In genomic region chr7:30421175-30421889, GRCm38 (mm10) we compare ENCODE assay signal across 8 mouse cellular contexts. TPM values are rescaled to one million over a fixed set of nuclear protein-coding genes. Genes with fewer than 3 reads are reported as not detected.
DNase-seq lines count a peak whose midpoint lies in the region; ATAC-seq and TF ChIP-seq lines count a peak whose summit lies in the region.

Gene Nfkbid (plus strand): TSS chr7:30421732.

- H3K9ac ChIP-seq in heart, adult 2 months (ENCODE audit: low read depth, low read length), result peak within 1 kb of the TSS; percentile 7
- H3K9ac ChIP-seq in liver, postnatal 0 days (replicated peaks), result peak within 1 kb of the TSS; percentile 59

- 9% methylated on average over 31 of the region's 31 CpGs for WGBS in heart, adult 2 months
- 5% methylated on average over 31 of the region's 31 CpGs for WGBS in liver, postnatal 0 days (ENCODE audit: insufficient replicate concordance)
- WGBS in thymus, adult 2 months, result 3% methylated on average over 31 of the region's 31 CpGs

- ATAC-seq in common myeloid progenitor, adult 5-6 weeks (replicated peaks; ENCODE audit: low read depth, poor library complexity, severe bottlenecking), result peak; percentile 34
- ATAC-seq in liver, postnatal 0 days, result peak; percentile 37; the same call in 1 of the 2 replicates

- peak within 1 kb of the TSS; percentile 66 for H3K27ac ChIP-seq in heart, adult 2 months
- peak within 1 kb of the TSS; percentile 91 for H3K27ac ChIP-seq in liver, postnatal 0 days (ENCODE audit: low read depth)
- peak within 1 kb of the TSS; percentile 97 for H3K27ac ChIP-seq in thymus, adult 2 months (ENCODE audit: control insufficient read depth, insufficient read depth, low read length)

- no peaks in the 10 kb centered on the region for H3K9me3 ChIP-seq in liver, postnatal 0 days (ENCODE audit: low read length)

- H3K27me3 ChIP-seq in heart, adult 2 months (ENCODE audit: control insufficient read depth, insufficient read depth, low read length), result no peaks in the 10 kb centered on the region
- no peaks in the 10 kb centered on the region for H3K27me3 ChIP-seq in liver, postnatal 0 days (ENCODE audit: insufficient read depth, low read length)
- H3K27me3 ChIP-seq in thymus, adult 2 months (ENCODE audit: control insufficient read depth, insufficient read depth, low read length), result no peaks in the 10 kb centered on the region

- H3K4me1 ChIP-seq in heart, adult 2 months (ENCODE audit: control insufficient read depth, insufficient read depth, low read length), result peaks cover 2% of the 10 kb centered on the region; the same call in 1 of the 2 replicates
- peaks cover 23% of the 10 kb centered on the region for H3K4me1 ChIP-seq in liver, postnatal 0 days (ENCODE audit: insufficient read depth)
- H3K4me1 ChIP-seq in thymus, adult 2 months (replicated peaks; ENCODE audit: control insufficient read depth, insufficient read depth, low read length), result peaks cover 43% of the 10 kb centered on the region

- no peak for TF ChIP-seq POLR2A in heart, adult 2 months (IDR thresholded peaks at IDR 0.05; ENCODE audit: insufficient read depth, low read depth, low read length)
- peak; percentile 70; the same call in 1 of the 2 replicates for TF ChIP-seq POLR2A in thymus, adult 2 months (IDR thresholded peaks at IDR 0.05; ENCODE audit: control insufficient read depth, extremely low read depth, insufficient read depth, low read length, poor library complexity)

- TF ChIP-seq EP300 in heart, adult 2 months (IDR thresholded peaks at IDR 0.05; ENCODE audit: insufficient read depth, low read depth, low read length), result no peak
- TF ChIP-seq EP300 in liver, postnatal 0 days (IDR thresholded peaks at IDR 0.05; ENCODE audit: low read depth), result no peak

- DNase-seq in A20 (ENCODE audit: low read depth, low spot score) (peak; percentile 93), R1 (ENCODE audit: low read depth, low spot score) (peak; percentile 89)
- peak; percentile 82 to 83 for DNase-seq in heart, adult 2 months
- DNase-seq in kidney, adult 11 months, result peak; percentile 66
- peak; percentile 81 for DNase-seq in liver, postnatal 0 days
- DNase-seq in neural tube, embryonic 10.5 days (ENCODE audit: extremely low spot score, low spot score), result peak; percentile 54
- peak; percentile 94 for DNase-seq in thymus, adult 2 months

- H3K4me2 ChIP-seq in liver, postnatal 0 days (ENCODE audit: low read depth, low read length), result peak within 1 kb of the TSS; percentile 90

- no peak for TF ChIP-seq CTCF in heart, adult 2 months (IDR thresholded peaks at IDR 0.05)
- no peak for TF ChIP-seq CTCF in liver, postnatal 0 days (IDR thresholded peaks at IDR 0.05; ENCODE audit: low read depth)
- peak; percentile 37; the same call in 1 of the 2 replicates for TF ChIP-seq CTCF in thymus, adult 2 months (IDR thresholded peaks at IDR 0.05; ENCODE audit: borderline replicate concordance, control insufficient read depth, extremely low read depth, insufficient read depth, low read length, poor library complexity)

- no peaks in the 10 kb centered on the region for H3K36me3 ChIP-seq in heart, adult 2 months (ENCODE audit: control insufficient read depth, insufficient read depth, low read length)
- peaks cover 20% of the 10 kb centered on the region for H3K36me3 ChIP-seq in liver, postnatal 0 days (replicated peaks; ENCODE audit: insufficient read depth, low read length)
- peaks cover 21% of the 10 kb centered on the region for H3K36me3 ChIP-seq in thymus, adult 2 months (ENCODE audit: control insufficient read depth, insufficient read depth, low read length)

- intact Hi-C loops in heart, adult 2 months (cut with DNase I), result no loop called here

- peak within 1 kb of the TSS; percentile 64 for H3K4me3 ChIP-seq in heart, adult 2 months
- H3K4me3 ChIP-seq in liver, postnatal 0 days (ENCODE audit: low read depth, low read length), result peak within 1 kb of the TSS; percentile 65
- H3K4me3 ChIP-seq in thymus, adult 2 months (ENCODE audit: control insufficient read depth, insufficient read depth, low read length), result peak within 1 kb of the TSS; percentile 82

- H3K79me2 ChIP-seq in heart, adult 2 months (replicated peaks; ENCODE audit: control insufficient read depth, insufficient read depth, low read length), result no peaks in the 10 kb centered on the region

RNA-seq across cellular contexts. Expression of gene Nfkbid, which starts in this region (rescaled TPM):
- total RNA-seq in common myeloid progenitor, adult 5-6 weeks (2017), result 9.0 and 13.0 TPM in 2 replicates
- total RNA-seq in heart, adult 2 months (2021), result under 1 TPM; 0.47 to 0.66 TPM
- 0.94 and 1.3 TPM in 2 replicates for polyA plus RNA-seq in heart, adult 2 months (2012; rRNA removed)
- 1.7 and 2.3 TPM in 2 replicates for polyA plus RNA-seq in liver, postnatal 0 days (2015; fragmentation: Nextera tagmentation; extraction: Ambion mirVana)
- polyA plus RNA-seq in thymus, adult 2 months (2012; rRNA removed), result 72.8 and 77.4 TPM in 2 replicates

Comparison
In these comparisons a context has a peak if more than half of its experiments do, and no peak if none do; other contexts are left out.
1. Peak in every context shown above with its lines: DNase-seq, ATAC-seq, H3K4me3 ChIP-seq and H3K27ac ChIP-seq.
2. RNA of gene Nfkbid (polyA plus RNA-seq): 72.8 to 77.4 TPM in thymus, adult 2 months; 1.7 to 2.3 TPM in liver, postnatal 0 days and 0.94 to 1.3 TPM in heart, adult 2 months; every median in the first group is over 10 times any median in the second.